Mouse (Mus musculus): ENCODE data around the gene Kcnh1. TPM values are rescaled to one million over a fixed set of nuclear protein-coding genes. Genes with fewer than 3 reads are reported as not detected.
A peak's percentile ranks its signal among the peaks of the same experiment; 100 is the strongest.

The Kcnh1 gene
- polyA plus RNA-seq, 1 experiment from 2014 or later, result 2.8 TPM

DNA sequence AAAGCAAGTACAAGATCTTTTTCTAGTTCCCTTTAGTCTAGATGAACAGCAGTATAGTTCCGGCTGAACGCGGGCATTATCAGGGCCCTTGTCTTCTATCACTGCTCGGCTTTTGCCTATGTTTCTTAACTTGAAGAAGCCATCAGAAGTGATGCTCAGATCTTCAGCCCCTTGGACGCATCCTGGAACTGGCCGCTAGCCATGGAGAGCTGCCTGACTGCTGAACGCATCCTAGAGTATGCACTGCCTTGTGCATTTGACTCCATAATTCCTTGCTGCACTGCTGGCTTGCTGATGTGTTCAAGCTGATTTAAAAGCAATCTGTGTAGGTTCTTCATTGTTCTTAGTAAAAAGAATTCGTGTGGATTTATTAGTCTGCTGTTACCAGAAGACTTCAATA, 97.9 kb downstream of the Kcnh1 start:
- Histone ChIP-seq H3K27me3 (ENCODE audit: control insufficient read depth, insufficient read depth, low read length) (no peaks in the 10 kb centered on the region), H3K9me3 (ENCODE audit: control insufficient read depth, low read length) (no peaks in the 10 kb centered on the region), H3K4me3 (replicated peaks; ENCODE audit: low read length) (no peak overlapping the region), H3K4me1 (replicated peaks; ENCODE audit: control insufficient read depth, insufficient read depth, low read length) (no peaks in the 10 kb centered on the region), H3K27ac (0 out of 2 replicates have a peak overlapping the region, but pooled peaks have one; percentile 14), H3K4me2 (replicated peaks) (no peak overlapping the region), H3K36me3 (replicated peaks; ENCODE audit: control insufficient read depth, insufficient read depth) (no peaks in the 10 kb centered on the region), H3K9ac (no peak overlapping the region)
- 87% methylated on average over 8 of the region's 8 CpGs for WGBS
- ATAC-seq (ENCODE audit: low FRiP score) (no peak), DNase-seq (ENCODE audit: low spot score) (no peak)

DNA sequence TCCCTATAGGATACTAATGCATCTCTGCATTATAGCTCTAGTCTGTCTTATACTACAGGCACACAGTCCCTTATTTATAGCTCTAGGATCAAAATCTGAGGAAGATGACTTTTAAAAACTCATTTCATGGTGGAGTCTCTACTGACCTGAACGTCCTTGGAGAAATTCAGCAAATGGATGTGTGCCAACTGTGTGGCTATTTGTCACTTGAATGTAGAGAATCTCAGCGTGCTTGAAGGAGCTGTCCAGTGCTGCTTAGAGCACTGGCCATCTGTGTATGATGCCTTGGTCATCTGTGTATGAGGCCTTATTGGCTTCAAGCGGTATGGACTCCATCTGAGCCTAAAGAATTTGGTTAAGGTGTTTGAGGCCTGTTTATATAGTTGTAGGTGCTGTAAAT, 100.7 kb downstream of the Kcnh1 start:
- ATAC-seq (ENCODE audit: low FRiP score) (no peak), DNase-seq (ENCODE audit: low spot score) (no peak)
- H3K4me3 ChIP-seq (replicated peaks; ENCODE audit: low read length), result no peak overlapping the region
- H3K4me2 ChIP-seq (replicated peaks), result no peak overlapping the region
- no peaks in the 10 kb centered on the region for H3K4me1 ChIP-seq (replicated peaks; ENCODE audit: control insufficient read depth, insufficient read depth, low read length)
- H3K27me3 ChIP-seq (ENCODE audit: control insufficient read depth, insufficient read depth, low read length), result no peaks in the 10 kb centered on the region
- H3K9ac ChIP-seq, result no peak overlapping the region
- WGBS, result 60% methylated on average over 3 of the region's 3 CpGs
- no peak overlapping the region for H3K27ac ChIP-seq
- no peaks in the 10 kb centered on the region for H3K36me3 ChIP-seq (replicated peaks; ENCODE audit: control insufficient read depth, insufficient read depth)
- H3K9me3 ChIP-seq (ENCODE audit: control insufficient read depth, low read length), result no peaks in the 10 kb centered on the region

DNA sequence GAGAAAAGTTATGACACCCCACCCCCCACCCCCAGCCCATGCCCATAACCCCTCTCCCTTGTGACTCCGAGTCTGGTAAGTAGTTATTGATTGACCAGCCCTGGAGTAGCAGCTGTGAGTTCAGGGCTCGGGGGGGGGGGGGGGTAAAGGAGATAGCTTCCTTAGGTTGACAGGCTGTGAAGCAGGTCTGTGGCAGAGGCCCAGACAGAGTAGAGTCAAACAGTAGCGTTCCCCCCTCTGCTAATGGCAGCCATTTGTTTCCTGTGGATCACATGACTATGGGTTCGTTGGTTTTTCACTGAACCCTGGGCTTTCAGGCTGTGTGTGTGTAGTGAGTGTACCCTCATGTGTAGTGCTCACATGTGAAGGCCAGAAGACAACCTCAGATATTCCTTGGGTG, 102.8 kb downstream of the Kcnh1 start:
- no peaks in the 10 kb centered on the region for H3K36me3 ChIP-seq (replicated peaks; ENCODE audit: control insufficient read depth, insufficient read depth)
- 56% methylated on average over 4 of the region's 4 CpGs for WGBS
- H3K4me2 ChIP-seq (replicated peaks), result no peak overlapping the region
- no peak overlapping the region for H3K9ac ChIP-seq
- ATAC-seq (ENCODE audit: low FRiP score) (no peak), DNase-seq (ENCODE audit: low spot score) (no peak)
- H3K27me3 ChIP-seq (ENCODE audit: control insufficient read depth, insufficient read depth, low read length), result no peaks in the 10 kb centered on the region
- no peak overlapping the region for H3K27ac ChIP-seq
- H3K4me3 ChIP-seq (replicated peaks; ENCODE audit: low read length), result no peak overlapping the region
- H3K4me1 ChIP-seq (replicated peaks; ENCODE audit: control insufficient read depth, insufficient read depth, low read length), result no peaks in the 10 kb centered on the region
- H3K9me3 ChIP-seq (ENCODE audit: control insufficient read depth, low read length), result no peaks in the 10 kb centered on the region

DNA sequence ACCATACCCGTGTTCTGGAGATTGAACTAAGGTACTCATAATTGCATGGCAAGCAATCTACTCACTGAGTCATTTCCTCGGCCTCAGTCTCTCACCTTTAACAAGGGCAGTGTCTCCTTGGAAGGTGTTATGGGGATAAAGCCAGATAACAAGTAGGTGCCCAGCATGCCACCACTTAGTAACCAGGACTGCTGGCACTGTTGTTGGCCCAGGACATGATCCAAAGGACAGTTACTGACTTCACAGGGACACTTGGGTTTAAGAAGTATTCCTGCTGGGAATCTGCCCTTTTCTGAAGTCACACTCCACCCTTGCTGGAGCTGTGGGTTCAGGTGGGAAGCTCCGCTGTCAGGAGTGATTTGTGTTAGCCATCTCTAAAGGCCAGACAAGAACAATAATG, 103.3 kb downstream of the Kcnh1 start:
- ATAC-seq (ENCODE audit: low FRiP score), result no peak
- no peaks in the 10 kb centered on the region for H3K36me3 ChIP-seq (replicated peaks; ENCODE audit: control insufficient read depth, insufficient read depth)

DNA sequence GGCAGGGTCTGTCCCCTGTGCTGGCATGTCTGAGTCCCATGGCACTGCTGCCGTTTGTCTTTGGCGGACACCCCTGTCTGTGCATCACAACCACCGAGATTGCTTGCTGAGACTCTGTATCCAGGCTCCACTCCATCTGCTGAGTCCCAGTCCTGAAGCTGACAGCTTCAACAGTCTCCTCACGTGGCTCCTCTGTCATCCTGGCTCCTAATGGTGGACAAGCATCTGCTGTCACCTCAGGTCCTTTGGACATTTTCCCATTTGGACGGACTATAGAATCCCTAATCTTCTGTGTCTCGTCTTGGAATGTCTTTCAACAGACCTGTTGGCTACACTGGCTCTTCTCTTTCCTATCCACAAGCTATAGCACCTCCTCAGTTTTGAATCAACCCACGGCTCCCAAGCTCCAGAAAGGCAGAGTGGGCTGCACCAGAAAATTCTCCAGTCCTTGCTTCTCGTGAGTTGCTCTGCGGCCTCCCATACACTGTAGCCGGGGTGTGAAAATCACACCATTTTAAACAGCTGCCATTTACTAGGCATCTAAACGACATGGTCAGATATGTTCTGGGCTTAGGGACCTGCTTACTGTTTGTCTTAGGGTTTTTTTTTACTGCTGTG, 104.8 kb downstream of the Kcnh1 start:
- DNase-seq (ENCODE audit: low spot score), result no peak
- Histone ChIP-seq H3K4me2 (replicated peaks) (no peak overlapping the region), H3K36me3 (replicated peaks; ENCODE audit: control insufficient read depth, insufficient read depth) (no peaks in the 10 kb centered on the region), H3K9me3 (ENCODE audit: control insufficient read depth, low read length) (no peaks in the 10 kb centered on the region), H3K27me3 (ENCODE audit: control insufficient read depth, insufficient read depth, low read length) (no peaks in the 10 kb centered on the region), H3K27ac (no peak overlapping the region), H3K4me1 (replicated peaks; ENCODE audit: control insufficient read depth, insufficient read depth, low read length) (no peaks in the 10 kb centered on the region), H3K4me3 (replicated peaks; ENCODE audit: low read length) (no peak overlapping the region), H3K9ac (no peak overlapping the region)
- no peak for ATAC-seq (ENCODE audit: low FRiP score)
- 81% methylated on average over 11 of the region's 11 CpGs for WGBS

More for the DNA sequence above, 103.3 kb downstream of the Kcnh1 start:
- Histone ChIP-seq H3K4me2 (replicated peaks) (no peak overlapping the region), H3K9me3 (ENCODE audit: control insufficient read depth, low read length) (no peaks in the 10 kb centered on the region), H3K27me3 (ENCODE audit: control insufficient read depth, insufficient read depth, low read length) (no peaks in the 10 kb centered on the region), H3K4me3 (replicated peaks; ENCODE audit: low read length) (no peak overlapping the region), H3K9ac (no peak overlapping the region), H3K27ac (no peak overlapping the region), H3K4me1 (replicated peaks; ENCODE audit: control insufficient read depth, insufficient read depth, low read length) (no peaks in the 10 kb centered on the region)
- DNase-seq (ENCODE audit: low spot score), result no peak
- 89% methylated on average over 3 of the region's 3 CpGs for WGBS

DNA sequence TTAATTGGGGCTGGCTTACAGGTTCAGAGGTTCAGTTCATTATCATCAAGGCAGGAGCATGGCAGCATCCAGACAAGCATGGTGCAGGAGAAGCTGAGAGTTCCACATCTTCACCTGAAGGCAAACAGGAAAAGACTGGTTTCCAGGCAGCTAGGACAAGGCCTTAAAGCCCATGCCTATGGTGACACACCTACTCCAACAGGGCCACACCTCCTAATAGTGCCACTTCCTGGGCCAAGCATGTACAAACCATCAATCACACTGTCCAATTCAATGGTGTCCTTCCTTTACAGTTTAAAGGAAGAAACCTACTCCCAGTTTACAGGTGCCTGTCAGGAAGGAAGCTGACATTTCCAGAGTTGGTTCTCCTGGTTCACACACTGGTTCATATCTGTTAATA, 105.3 kb downstream of the Kcnh1 start:
- Histone ChIP-seq H3K4me3 (replicated peaks; ENCODE audit: low read length) (no peak overlapping the region), H3K9ac (no peak overlapping the region), H3K27ac (no peak overlapping the region), H3K4me2 (replicated peaks) (no peak overlapping the region), H3K4me1 (replicated peaks; ENCODE audit: control insufficient read depth, insufficient read depth, low read length) (no peaks in the 10 kb centered on the region), H3K36me3 (replicated peaks; ENCODE audit: control insufficient read depth, insufficient read depth) (no peaks in the 10 kb centered on the region), H3K27me3 (ENCODE audit: control insufficient read depth, insufficient read depth, low read length) (no peaks in the 10 kb centered on the region), H3K9me3 (ENCODE audit: control insufficient read depth, low read length) (no peaks in the 10 kb centered on the region)
- DNase-seq (ENCODE audit: low spot score) (no peak), ATAC-seq (ENCODE audit: low FRiP score) (no peak)

DNA sequence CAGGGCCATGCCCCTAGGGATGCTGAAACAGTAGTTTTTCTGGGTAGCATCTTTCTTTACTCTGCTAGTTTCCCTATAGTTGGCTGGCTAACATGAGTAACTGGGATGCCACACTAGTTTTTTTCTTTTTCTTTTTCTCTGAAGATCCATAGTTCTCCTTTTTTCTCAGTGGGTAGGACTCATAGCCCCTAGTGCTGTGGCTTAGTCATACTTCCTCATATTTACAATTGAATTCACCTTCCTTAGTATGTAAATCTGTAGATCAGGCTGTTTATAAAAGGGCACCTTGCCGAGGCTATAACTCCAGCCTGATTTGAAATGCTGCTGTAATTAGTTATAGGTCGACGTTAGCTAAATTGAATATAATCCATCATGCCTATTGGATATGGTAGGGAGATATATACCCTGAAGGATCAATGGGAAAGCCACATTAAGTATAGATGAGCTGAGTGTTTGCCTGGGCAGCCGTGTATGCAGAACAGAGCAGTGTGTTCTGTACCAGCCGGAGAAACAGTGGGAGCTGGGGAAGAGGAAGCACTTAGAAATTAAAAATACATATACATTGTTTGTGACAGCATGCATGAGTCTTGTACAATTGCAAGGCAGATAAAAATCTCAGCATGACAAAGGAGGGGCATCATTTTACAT, 107.0 kb downstream of the Kcnh1 start:
- Histone ChIP-seq H3K4me2 (replicated peaks) (no peak overlapping the region), H3K9me3 (ENCODE audit: control insufficient read depth, low read length) (no peaks in the 10 kb centered on the region), H3K27me3 (ENCODE audit: control insufficient read depth, insufficient read depth, low read length) (no peaks in the 10 kb centered on the region), H3K36me3 (replicated peaks; ENCODE audit: control insufficient read depth, insufficient read depth) (no peaks in the 10 kb centered on the region), H3K4me3 (replicated peaks; ENCODE audit: low read length) (no peak overlapping the region), H3K27ac (no peak overlapping the region), H3K4me1 (replicated peaks; ENCODE audit: control insufficient read depth, insufficient read depth, low read length) (no peaks in the 10 kb centered on the region), H3K9ac (no peak overlapping the region)
- ATAC-seq (ENCODE audit: low FRiP score) (no peak), DNase-seq (ENCODE audit: low spot score) (no peak)
- WGBS, result 53% methylated on average over 5 of the region's 5 CpGs

DNA sequence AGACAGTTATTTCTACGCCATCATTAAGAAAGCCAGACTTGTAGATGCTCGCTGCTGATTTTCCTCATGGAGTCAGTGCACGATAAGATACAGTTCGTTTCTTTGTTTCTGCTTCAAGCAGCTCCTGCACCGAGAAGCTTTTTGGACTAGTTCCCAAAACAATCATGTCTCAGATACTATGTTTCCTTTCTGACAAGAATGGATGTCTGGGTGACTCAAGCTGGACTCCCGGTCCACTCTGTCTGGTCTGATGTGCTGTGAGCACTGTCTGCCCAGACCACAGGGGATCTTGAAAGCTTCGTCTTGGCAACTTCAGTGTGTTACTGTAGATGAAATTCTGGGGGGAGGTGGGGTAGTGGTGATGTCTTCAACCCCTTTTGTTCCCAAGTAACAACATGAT, 109.8 kb downstream of the Kcnh1 start:
- H3K27ac ChIP-seq, result no peak overlapping the region
- 67% methylated on average over 7 of the region's 7 CpGs for WGBS
- no peaks in the 10 kb centered on the region for H3K27me3 ChIP-seq (ENCODE audit: control insufficient read depth, insufficient read depth, low read length)
- H3K4me1 ChIP-seq (replicated peaks; ENCODE audit: control insufficient read depth, insufficient read depth, low read length), result no peaks in the 10 kb centered on the region
- ATAC-seq (ENCODE audit: low FRiP score) (no peak), DNase-seq (ENCODE audit: low spot score) (no peak)
- no peak overlapping the region for H3K4me2 ChIP-seq (replicated peaks)
- no peak overlapping the region for H3K4me3 ChIP-seq (replicated peaks; ENCODE audit: low read length)
- H3K9me3 ChIP-seq (ENCODE audit: control insufficient read depth, low read length), result no peaks in the 10 kb centered on the region
- H3K36me3 ChIP-seq (replicated peaks; ENCODE audit: control insufficient read depth, insufficient read depth), result no peaks in the 10 kb centered on the region
- H3K9ac ChIP-seq, result no peak overlapping the region

DNA sequence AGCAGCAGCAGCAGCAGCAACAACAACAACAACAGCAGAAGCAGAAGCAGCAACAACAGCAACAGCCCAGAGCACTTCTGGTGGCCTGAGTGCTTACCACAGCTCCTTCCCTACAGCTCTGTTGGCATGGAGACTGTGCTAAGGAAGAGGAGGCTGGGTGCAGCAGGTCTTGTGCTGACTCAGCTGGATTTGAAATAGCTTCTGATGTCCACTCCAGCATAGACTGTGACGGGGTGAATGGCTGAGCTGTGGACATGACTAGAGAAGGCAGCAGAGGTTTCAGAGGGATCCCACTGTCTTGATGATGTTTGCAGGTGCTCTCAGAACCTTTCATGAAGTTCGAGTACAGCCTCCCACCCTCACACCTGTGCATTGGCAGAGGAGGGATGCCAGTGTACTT, 113.0 kb downstream of the Kcnh1 start:
- Histone ChIP-seq H3K27me3 (ENCODE audit: control insufficient read depth, insufficient read depth, low read length) (no peaks in the 10 kb centered on the region), H3K4me1 (replicated peaks; ENCODE audit: control insufficient read depth, insufficient read depth, low read length) (no peaks in the 10 kb centered on the region), H3K9me3 (ENCODE audit: control insufficient read depth, low read length) (no peaks in the 10 kb centered on the region), H3K9ac (no peak overlapping the region), H3K4me2 (replicated peaks) (no peak overlapping the region), H3K27ac (no peak overlapping the region), H3K4me3 (replicated peaks; ENCODE audit: low read length) (no peak overlapping the region), H3K36me3 (replicated peaks; ENCODE audit: control insufficient read depth, insufficient read depth) (no peaks in the 10 kb centered on the region)
- DNase-seq (ENCODE audit: low spot score) (no peak), ATAC-seq (ENCODE audit: low FRiP score) (no peak)
- 70% methylated on average over 2 of the region's 2 CpGs for WGBS

DNA sequence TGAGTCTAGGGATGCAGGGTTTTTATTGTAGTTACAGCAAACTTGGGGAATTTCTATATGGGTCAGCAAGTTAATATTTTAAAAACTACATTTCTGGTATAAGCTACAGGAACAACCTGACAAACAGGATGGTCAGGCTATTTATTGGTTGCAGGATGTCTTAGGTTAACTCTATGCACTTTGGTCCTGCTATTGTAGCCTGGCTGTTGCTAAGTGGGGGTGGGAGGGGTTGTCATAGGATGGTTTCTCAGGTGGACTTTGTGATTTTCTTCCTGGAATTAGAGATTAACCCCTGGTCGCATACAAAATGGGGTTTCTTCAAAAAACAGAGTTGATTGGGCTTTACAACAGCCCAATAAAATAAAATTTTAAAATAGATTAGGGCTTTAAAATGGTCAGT, 114.6 kb downstream of the Kcnh1 start:
- H3K4me3 ChIP-seq (replicated peaks; ENCODE audit: low read length), result no peak overlapping the region
- 86% methylated on average over 1 of the region's 1 CpGs for WGBS

More for the DNA sequence above, 114.6 kb downstream of the Kcnh1 start:
- H3K9me3 ChIP-seq (ENCODE audit: control insufficient read depth, low read length), result no peaks in the 10 kb centered on the region
- no peaks in the 10 kb centered on the region for H3K36me3 ChIP-seq (replicated peaks; ENCODE audit: control insufficient read depth, insufficient read depth)
- H3K27me3 ChIP-seq (ENCODE audit: control insufficient read depth, insufficient read depth, low read length), result no peaks in the 10 kb centered on the region
- H3K4me2 ChIP-seq (replicated peaks), result no peak overlapping the region
- H3K9ac ChIP-seq, result no peak overlapping the region
- H3K27ac ChIP-seq, result no peak overlapping the region
- no peaks in the 10 kb centered on the region for H3K4me1 ChIP-seq (replicated peaks; ENCODE audit: control insufficient read depth, insufficient read depth, low read length)
- no peak for ATAC-seq (ENCODE audit: low FRiP score)
- no peak for DNase-seq (ENCODE audit: low spot score)
